Mouse (Mus musculus) thymus, postnatal 36 days (tissue): ENCODE data around the gene Chchd6.

Experiments used
- DNase-seq, 2 experiments: peaks; one replicate each; pipeline ENCODE4 v3.0.0; 2022; ENCODE audit warnings: mixed read lengths in 2 of 2

The Chchd6 gene

GRCm38 (mm10) chr6:89595018-89595776 is at the start of gene Chchd6:
Chchd6 (minus strand) TSS chr6:89595652.
- DNase-seq, result peak; percentile 89 to 90

DNA sequence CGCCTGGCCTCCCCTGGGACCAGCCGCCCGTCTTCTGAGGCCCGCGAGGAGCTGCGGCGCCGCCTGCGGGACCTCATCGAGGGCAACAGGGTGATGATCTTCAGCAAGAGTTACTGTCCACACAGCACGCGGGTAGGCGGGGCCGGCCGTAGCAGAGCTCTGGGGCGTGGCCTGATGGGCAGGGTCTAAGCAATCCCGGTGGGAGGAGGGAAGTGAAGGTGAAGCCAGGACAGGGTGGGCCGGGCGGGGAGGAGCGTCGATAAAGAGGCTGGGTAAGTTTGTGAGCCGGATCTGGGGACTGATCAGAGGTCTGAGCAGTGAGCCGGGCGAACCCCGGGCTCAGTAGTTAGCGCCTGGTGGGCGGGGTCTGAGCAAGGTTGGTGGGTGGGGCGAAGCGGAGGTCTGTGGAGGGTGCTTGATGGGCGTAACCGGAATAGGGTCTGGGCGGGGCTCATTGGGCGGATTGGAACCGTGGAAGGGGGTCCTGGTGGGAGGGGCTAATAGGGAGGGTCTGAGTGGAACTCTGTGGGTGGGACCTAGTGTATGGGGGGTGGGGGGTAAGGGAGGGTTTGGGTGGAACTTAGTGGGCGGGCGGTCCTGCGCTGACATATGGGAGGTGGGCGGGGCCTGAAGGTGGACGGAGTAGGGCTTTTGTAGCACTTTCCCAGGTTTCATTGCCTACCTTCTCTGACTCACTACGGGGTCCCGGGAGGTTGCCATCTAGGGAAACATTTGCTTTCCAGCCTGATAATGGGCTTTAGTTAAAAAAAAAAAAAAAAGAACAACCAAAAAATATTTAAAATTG is 49.0 kb upstream of the Chchd6 start:
- peak; percentile 89 for DNase-seq

GRCm38 (mm10) chr6:89643798-89644270 is 48.4 kb upstream of the Chchd6 start, which contains the start of gene Txnrd3:
Txnrd3 (plus strand) TSS chr6:89643988.
- peak; percentile 91 to 94 for DNase-seq

DNA sequence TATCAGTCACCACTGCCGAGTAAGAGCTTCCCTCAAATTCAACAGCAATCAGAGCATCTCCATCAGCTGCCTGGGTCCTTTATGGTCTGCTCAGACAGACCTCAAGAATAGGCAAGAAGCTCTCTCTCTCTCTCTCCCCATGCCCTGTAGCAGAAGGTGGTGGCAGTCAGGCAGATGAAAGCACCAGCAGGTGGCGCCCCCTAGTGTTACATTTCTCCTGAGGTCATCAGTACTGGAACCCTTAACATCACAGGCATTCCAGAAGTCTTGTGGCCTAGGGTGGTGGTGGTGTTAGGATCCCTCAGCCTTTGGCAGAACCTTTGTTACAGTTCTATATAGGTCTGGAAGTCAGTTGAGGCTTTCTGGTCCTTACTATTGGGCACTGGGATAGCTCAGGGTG is 43.6 kb upstream of the Chchd6 start:
- peak; percentile 31 to 32 for DNase-seq

DNA sequence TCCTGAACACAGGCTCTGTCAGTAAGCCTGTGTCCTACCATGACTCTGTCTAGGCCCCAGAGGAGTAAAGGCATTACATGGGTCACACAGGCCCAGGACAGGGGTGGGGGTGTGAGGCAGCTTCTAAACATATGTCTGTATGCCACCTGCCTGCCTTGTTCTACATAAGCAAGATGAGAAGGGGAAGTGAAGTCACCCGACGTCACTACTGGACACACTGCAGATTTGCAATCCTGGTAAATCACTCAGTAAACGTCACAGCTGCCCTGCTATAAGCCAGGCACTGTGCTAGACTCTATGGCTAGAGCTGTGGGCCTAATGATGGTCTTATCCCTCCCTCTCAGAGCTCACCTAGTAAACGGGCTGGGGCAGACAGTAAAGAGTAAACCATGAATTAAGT is 42.5 kb upstream of the Chchd6 start:
- DNase-seq, result no peak

GRCm38 (mm10) chr6:89634400-89634799 is 38.9 kb upstream of the Chchd6 start:
- no peak for DNase-seq

DNA sequence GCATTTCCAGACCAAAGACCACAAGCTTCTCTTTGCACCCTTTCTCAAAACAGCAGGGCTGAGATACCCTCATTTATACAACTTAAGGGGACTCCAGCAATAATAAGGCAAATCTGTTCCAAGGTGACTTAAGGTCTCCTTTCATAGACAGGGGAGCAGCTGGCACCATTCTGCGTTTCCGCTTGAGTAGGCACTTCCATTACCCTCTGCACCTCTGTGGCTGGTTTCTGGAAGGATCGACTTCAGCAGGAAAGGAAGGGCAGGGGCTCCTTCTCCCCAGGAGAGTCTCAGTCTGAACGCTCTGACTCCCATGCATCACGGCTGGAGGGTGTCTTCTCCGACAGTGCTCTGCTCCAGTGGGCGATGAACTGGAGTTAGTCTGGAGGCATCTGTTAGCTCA is 37.7 kb upstream of the Chchd6 start:
- DNase-seq, result no peak

DNA sequence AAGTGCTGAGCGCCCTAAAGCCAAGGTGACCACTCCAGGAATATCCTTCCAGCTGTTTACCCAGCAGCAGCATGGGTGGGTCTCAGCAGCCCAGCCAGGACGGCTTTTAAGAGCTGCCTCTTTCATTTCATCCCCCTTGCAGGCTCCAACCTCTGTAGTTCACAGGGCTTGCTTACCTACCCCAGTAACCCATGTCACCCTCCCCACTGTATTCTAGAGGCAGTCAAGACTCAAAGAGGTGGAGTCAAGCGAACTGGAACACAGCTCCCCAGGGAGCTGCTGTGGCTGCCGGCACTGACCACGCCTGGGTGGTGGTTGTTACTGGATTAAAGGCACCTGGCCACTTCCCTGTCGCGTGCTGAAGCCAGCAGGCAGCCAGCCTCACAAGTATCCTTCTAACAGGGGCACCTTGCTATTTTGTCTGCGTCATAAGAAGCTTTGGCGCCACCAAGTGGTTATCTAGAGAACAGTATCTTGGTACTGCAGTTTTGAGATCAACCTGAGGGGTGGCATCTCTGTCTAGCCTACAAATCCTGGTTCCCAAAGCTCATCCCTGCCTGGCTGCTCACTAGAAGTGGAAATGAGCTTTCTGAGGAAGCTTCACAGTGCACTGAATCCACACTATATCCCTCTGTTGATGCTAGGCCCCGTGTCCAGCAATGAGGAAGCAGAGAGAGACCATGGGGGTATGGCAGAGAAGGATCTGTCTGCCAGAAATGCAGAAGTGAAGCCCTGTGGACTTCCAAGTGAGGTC is 36.5 kb upstream of the Chchd6 start:
- peak; percentile 40 to 52 for DNase-seq

GRCm38 (mm10) chr6:89628045-89628785 is 32.8 kb upstream of the Chchd6 start:
- DNase-seq, result no peak

DNA sequence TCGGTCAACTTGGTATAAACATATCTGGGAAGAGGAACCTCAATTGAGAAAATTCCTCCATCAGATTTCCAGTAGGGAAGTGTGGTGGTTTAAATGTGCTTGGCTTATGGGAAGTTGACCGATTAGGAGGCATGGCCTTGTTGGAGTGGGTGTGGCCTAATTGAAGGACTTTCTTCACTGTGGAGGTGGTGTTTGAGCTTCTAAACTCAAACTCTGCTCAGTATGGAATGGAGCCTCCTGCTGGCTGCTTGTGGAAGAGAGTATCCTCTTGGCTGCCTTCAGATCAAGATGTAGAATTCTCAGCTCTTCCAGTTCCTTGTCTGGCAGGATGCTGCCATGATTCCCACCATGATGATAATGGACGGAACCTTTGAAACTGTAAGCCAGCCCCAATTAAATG is 27.2 kb upstream of the Chchd6 start:
- no peak for DNase-seq

- DNase-seq, result no peak
Observed at GRCm38 (mm10) chr6:89615373-89615755, 19.9 kb upstream of the Chchd6 start.

DNA sequence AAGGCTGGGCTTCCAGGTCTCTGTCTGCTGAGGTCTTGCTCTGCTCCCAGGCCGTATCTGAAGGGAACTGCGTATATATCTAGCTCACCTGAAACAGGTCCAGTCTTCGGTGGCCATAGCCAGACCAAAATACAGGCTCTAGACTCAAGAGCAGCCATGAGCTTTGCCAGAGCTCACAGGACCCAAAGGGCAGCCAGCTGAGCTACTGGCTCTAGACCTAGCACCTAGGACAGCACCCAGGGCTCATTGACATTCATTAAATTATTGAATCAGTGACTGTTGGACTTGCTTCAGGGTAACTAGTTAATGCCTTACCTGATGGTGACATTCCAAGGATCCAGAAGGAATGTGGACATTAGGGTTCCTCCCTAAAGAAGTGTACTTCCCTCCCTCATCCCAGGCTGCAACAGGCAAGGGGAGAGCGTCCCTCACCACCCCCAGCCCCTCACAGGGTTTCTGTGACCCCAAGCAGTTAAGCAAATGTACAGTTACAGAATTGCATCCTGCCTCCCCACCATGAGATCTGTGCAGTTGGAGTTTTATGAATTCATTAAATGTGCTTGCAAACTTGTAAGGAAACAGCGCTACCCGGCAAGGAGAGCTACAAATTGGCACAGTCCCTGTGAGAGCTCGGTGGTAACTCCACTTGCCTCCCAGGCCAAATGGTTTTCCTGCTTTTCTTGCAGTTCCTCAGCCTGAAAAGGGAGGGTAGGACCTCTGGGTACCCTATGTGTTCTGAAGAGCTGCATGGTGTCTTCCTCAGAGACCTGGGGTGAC is 19.3 kb upstream of the Chchd6 start:
- DNase-seq, result no peak

DNA sequence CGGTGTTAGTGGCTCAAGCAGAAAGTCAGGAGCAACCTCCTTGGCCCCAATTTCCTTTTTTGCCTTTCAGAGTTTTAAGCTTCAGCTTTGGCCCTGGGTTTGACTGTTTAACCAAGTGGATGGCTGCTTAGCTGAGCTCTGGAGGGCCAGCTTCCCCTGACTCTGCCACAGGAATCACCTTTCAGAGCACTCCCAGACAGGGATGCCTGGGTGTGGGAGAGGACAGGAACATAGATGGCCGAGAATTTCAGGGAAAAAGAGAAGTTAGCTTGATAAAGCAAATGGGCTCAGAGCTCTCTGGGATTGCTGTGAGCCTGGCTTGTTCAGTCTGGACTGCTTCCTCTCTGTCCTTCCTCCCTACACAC is 18.6 kb upstream of the Chchd6 start:
- no peak for DNase-seq

GRCm38 (mm10) chr6:89613336-89614106 is 18.1 kb upstream of the Chchd6 start:
- DNase-seq, result no peak

- DNase-seq, result peak; percentile 11 to 22
Observed at GRCm38 (mm10) chr6:89607999-89608398, 12.5 kb upstream of the Chchd6 start.

GRCm38 (mm10) chr6:89606096-89606495 is 10.6 kb upstream of the Chchd6 start:
- DNase-seq, result no peak

DNA sequence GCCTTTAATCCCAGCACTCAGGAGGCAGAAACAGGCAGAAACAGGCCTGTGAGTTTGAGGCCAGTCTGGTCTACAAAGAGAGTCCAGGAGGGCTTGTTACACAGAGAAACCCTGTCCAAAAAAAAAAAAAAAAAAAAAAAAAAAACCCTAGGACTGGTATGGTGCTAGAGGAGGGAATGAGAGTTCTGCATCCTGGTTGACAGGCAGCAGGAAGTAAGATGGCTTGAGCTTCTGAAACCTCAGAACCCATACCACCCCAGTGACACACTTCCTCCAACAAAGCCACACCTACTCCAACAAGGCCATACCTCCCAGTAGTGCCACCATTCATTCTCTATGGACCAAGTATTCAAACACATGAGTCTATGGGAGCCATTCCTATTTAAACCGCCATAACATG is 1.1 kb upstream of the Chchd6 start:
- no peak for DNase-seq

- no peak for DNase-seq
Observed at GRCm38 (mm10) chr6:89595777-89596146, 310 bp upstream of the Chchd6 start.

GRCm38 (mm10) chr6:89592016-89592415 is 3.4 kb downstream of the Chchd6 start:
- DNase-seq, result no peak

- no peak for DNase-seq
Observed at GRCm38 (mm10) chr6:89591531-89591930, 3.9 kb downstream of the Chchd6 start.

DNA sequence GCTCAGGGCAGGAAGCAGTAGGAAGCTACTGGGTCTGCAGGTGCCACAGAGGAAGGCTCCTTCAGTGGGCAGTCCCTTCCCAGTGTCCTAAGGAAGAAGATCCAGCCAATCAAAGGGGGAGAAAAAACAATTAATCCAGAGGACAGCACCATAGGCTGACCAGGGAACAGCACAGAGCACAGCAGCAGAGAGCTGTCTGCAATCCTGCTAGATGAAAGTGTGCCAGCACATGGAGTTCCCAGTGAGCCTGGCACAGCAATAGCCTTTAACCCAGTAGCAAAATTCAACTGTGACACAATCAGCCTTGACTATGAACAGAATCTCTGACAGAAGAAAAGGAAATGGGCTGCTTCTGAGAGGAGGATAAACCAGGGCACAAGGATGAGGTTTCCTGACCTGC is 9.8 kb downstream of the Chchd6 start:
- no peak for DNase-seq
